Mouse (Mus musculus) testis, adult 2 months (tissue): ENCODE measurements around the gene Pik3ap1. TPM values are rescaled to one million over a fixed set of nuclear protein-coding genes. Genes with fewer than 3 reads are reported as not detected.

Experiments
- H3K27ac ChIP-seq: fragments of 200-500 bp; 2 replicates; pipeline ENCODE4 v1.5.1; 2012; ENCODE audit warnings: low read depth, low read length; ENCODE audit not compliant: control insufficient read depth, insufficient read depth
- H3K27me3 ChIP-seq: fragments of 200-500 bp; 2 replicates; pipeline ENCODE4 v1.6.1; 2012; ENCODE audit warnings: mild to moderate bottlenecking, low read length, moderate library complexity; ENCODE audit not compliant: control insufficient read depth, insufficient read depth
- H3K36me3 ChIP-seq: fragments of 200-500 bp; 2 replicates; pipeline ENCODE4 v1.6.1; 2012; ENCODE audit warnings: mild to moderate bottlenecking, low read length; ENCODE audit not compliant: control insufficient read depth, insufficient read depth
- H3K4me1 ChIP-seq: fragments of 200-500 bp; 2 replicates; pipeline ENCODE4 v1.6.1; 2012; ENCODE audit warnings: low read length; ENCODE audit not compliant: control insufficient read depth, insufficient read depth
- H3K4me3 ChIP-seq: fragments of 200-500 bp; 2 replicates; pipeline ENCODE4 v1.5.1; 2012; ENCODE audit warnings: low read depth, mild to moderate bottlenecking, low read length, moderate library complexity, mixed read lengths; ENCODE audit not compliant: control insufficient read depth
- CTCF ChIP-seq: fragments of 200-500 bp; IDR thresholded peaks from 2 replicates; pipeline ENCODE4 v1.5.1; 2012; ENCODE audit warnings: low read depth, mild to moderate bottlenecking, inconsistent platforms, low read length, moderate library complexity; ENCODE audit not compliant: control insufficient read depth, insufficient read depth, insufficient replicate concordance
- POLR2A ChIP-seq: fragments of 200-500 bp; IDR thresholded peaks from 2 replicates; pipeline ENCODE4 v1.6.1; 2012; ENCODE audit warnings: low read depth, mild to moderate bottlenecking, inconsistent platforms, low read length, moderate library complexity; ENCODE audit not compliant: control insufficient read depth
- polyA plus RNA-seq: library from polyadenylated mRNA; depleted of rRNA; stranded (reverse); fragments of >200 nt; gene quantifications from 2 replicates; pipeline ENCODE4 v1.2.3, GENCODE M21; 2012

Gene Pik3ap1
- polyA plus RNA-seq, 1 experiment = 1.6 TPM

- Histone ChIP-seq H3K4me3 (no peak overlapping the region), H3K27ac (no peak overlapping the region), H3K27me3 (no peaks in the 10 kb centered on the region), H3K4me1 (peaks cover 3% of the 10 kb centered on the region), H3K36me3 (no peaks in the 10 kb centered on the region)
- TF ChIP-seq CTCF = no peak
- no peak for TF ChIP-seq POLR2A
These were observed 124.2 kb downstream of the Pik3ap1 start for GRCm38 (mm10) chr19:41260736-41261135.

DNA sequence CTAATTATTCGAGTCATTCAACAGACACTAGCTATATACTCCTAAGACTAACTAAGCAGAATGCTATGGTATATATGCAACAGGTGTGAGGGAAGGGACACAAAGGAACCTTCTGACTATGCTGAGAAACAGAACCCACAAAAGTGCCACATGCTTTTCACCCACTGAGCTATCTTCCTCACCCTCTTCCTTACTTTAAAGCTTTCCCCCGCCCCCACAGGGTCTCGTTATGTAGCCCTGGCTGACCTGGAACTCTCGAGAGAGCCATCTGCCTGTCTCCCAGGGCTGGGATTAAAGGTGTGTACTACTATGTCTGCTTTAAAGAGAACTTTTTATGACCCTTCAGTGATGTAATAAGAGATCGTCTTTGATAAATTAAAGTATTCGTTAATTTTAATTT lies 125.6 kb downstream of the Pik3ap1 start:
- no peaks in the 10 kb centered on the region for H3K36me3 ChIP-seq
- H3K27ac ChIP-seq = no peak overlapping the region
- TF ChIP-seq POLR2A = no peak
- no peak for TF ChIP-seq CTCF
- H3K4me3 ChIP-seq = no peak overlapping the region
- H3K27me3 ChIP-seq = no peaks in the 10 kb centered on the region
- peaks cover 2% of the 10 kb centered on the region; the same call in 1 of the 2 replicates for H3K4me1 ChIP-seq

DNA sequence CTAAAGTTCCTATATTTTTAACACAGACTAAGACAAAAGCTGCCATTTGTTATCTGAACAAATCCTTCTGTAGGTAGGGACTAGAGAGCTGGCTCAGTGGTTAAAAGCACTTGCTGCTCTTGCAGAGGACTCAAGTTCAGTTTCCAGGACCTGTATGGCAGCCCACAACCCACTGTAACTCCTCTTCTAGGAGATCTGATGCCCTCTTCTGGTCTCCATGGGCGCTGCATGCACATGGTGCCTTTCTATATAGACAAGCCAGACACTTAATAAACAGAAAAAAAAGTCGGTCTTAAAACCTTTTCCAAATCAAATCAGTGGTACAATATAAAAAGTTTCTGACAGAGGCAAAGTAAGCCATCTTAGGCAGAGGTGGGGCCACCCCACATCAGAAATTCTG lies 126.2 kb downstream of the Pik3ap1 start:
- Histone ChIP-seq H3K4me1 (peaks cover 2% of the 10 kb centered on the region; the same call in 1 of the 2 replicates), H3K27me3 (no peaks in the 10 kb centered on the region), H3K4me3 (no peak overlapping the region), H3K36me3 (no peaks in the 10 kb centered on the region), H3K27ac (no peak overlapping the region)
- no peak; the same call in 1 of the 2 replicates for TF ChIP-seq CTCF
- TF ChIP-seq POLR2A = no peak

GRCm38 (mm10) chr19:41254584-41254983 lies 130.3 kb downstream of the Pik3ap1 start:
- Histone ChIP-seq H3K27me3 (no peaks in the 10 kb centered on the region), H3K4me3 (no peak overlapping the region), H3K36me3 (no peaks in the 10 kb centered on the region), H3K27ac (no peak overlapping the region), H3K4me1 (no peaks in the 10 kb centered on the region)
- TF ChIP-seq POLR2A = no peak
- no peak for TF ChIP-seq CTCF

- Histone ChIP-seq H3K36me3 (peaks cover 1% of the 10 kb centered on the region; the same call in 1 of the 2 replicates), H3K4me1 (no peaks in the 10 kb centered on the region), H3K27me3 (no peaks in the 10 kb centered on the region), H3K4me3 (no peak overlapping the region), H3K27ac (no peak overlapping the region)
- TF ChIP-seq CTCF (no peak), POLR2A (no peak)
These were observed 135.9 kb downstream of the Pik3ap1 start for GRCm38 (mm10) chr19:41248968-41249367.

DNA sequence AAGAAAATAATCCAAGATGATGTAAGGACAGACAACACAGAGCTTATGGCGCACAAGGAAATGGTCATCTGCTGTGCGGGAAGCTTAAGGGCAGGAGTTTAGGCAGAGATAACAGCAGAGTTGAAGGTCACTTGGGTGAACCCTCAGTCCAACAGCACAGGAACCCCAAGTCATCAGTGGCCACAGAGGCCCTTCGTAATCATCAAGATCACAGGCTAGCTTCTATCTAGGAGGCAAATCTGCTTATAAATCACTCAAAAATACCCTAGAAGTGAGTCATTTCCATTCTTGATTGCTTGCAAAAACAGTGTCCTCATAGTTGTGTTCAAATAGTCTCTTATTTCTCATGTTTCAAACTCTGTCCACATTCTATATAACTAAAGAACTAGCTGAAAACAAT lies 136.6 kb downstream of the Pik3ap1 start:
- Histone ChIP-seq H3K4me3 (no peak overlapping the region), H3K4me1 (no peaks in the 10 kb centered on the region), H3K36me3 (peaks cover 1% of the 10 kb centered on the region; the same call in 1 of the 2 replicates), H3K27ac (no peak overlapping the region), H3K27me3 (no peaks in the 10 kb centered on the region)
- no peak for TF ChIP-seq CTCF
- no peak for TF ChIP-seq POLR2A

DNA sequence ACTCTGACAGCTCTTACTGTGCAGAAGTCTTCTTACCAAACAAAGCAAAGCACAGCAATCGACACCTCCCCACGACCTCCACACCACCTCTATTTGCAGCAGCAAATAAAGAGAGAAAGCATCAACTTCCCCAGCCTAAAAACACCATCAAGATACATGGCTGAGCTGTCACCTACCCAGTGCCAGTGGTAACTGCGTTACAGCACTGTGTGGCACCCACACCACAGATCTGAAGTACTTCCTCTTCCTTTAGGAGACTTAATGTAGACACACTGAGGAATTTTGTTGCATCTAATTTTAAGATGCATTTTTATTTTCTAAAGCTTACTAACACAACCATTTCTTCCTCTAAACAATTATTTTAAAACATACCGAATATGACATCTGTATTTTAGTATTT lies 138.6 kb downstream of the Pik3ap1 start:
- TF ChIP-seq CTCF = no peak
- no peak for TF ChIP-seq POLR2A

DNA sequence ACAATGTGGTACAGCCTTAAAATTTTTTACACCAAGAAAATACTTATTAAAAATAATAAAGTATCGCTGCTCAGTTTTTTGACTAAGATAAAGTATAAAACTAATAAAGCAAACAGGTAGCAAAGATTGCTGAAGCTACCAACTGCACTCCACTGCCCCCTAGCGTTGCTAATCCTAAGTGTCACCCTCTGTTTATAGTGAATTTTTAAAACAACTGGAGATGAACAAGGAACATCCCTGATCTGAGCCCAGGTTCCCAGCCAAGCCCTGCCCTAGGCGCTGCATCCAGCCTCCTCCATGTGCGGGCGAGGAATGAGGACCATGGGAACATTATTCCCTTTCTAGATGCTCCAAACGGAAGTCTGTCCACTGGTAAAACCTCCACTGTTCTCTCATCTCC lies 140.3 kb downstream of the Pik3ap1 start:
- no peak overlapping the region for H3K27ac ChIP-seq
- TF ChIP-seq CTCF (no peak), POLR2A (no peak)
- H3K4me1 ChIP-seq = no peaks in the 10 kb centered on the region
- H3K36me3 ChIP-seq = peaks cover 3% of the 10 kb centered on the region; the same call in 1 of the 2 replicates
- H3K4me3 ChIP-seq = no peak overlapping the region
- no peaks in the 10 kb centered on the region for H3K27me3 ChIP-seq

More for the DNA sequence above, 138.6 kb downstream of the Pik3ap1 start:
- Histone ChIP-seq H3K36me3 (peaks cover 1% of the 10 kb centered on the region; the same call in 1 of the 2 replicates), H3K27ac (no peak overlapping the region), H3K27me3 (no peaks in the 10 kb centered on the region), H3K4me1 (no peaks in the 10 kb centered on the region), H3K4me3 (no peak overlapping the region)
